Mouse (Mus musculus): Measurements from ENCODE around the gene Rgl1.

DNA sequence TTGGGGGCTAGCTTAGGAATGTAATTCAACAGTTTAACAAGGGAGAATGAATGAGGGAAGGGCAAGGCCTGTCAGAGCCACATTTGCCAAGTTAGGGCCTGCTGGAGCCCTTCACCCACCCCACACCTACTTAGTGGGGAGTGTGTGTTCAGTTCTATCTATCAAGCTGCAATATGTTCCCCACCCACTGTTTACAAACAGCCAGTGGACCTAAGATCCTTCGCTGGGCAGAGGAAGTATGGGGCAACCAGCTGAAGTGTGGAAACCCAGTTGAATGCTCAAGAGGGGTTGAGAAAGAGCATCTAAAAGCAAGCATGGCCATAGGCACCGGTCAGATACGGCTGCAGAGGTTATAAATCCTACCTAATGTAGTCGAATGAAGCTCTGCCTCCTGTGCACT is 20.8 kb upstream of the Rgl1 start:
- no peak for TF ChIP-seq CTCF (IDR thresholded peaks at IDR 0.05; ENCODE audit: low read depth)
- TF ChIP-seq EP300 (optimal IDR thresholded peaks at IDR 0.05) = no peak

All from stomach, postnatal 0 days (tissue).